Comparison of ENCODE assay signal across 12 mouse cellular contexts in the genomic region with DNA sequence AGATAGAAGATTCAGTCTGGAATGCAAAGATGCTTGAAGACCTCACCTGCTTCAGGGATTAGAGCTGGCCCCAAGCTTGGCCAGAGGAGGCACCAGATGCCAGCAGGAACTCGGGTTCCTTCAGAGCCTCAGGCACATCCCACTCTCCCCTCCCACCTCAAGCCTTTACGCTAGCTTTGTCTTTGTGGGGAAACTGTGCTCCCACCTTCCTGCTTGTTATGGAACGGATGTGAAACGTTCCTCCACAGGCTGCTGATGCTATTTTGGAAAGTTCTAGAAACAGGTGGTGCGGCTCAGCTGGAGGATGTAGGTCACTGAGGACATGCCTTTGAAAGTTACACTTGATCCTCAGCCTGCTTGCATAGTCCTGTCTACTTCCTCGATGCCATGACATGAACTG.
"Had no signal": no experiment of that assay in that cellular context is flagged by ENCODE, and none has a peak within 500 bp of the region (broad histone marks: within the 10 kb centered on the region; RNA-seq: fewer than 3 reads in every experiment).

No protein-coding gene starts in this region.

- ATAC-seq: liver, embryonic 12.5 days had no signal

- H3K36me3 ChIP-seq: limb, embryonic 15.5 days; liver, embryonic 12.5 days; midbrain, embryonic 10.5 days; neural tube, embryonic 15.5 days had no signal

- H3K27ac ChIP-seq: limb, embryonic 15.5 days; liver, embryonic 12.5 days; midbrain, embryonic 10.5 days; neural tube, embryonic 15.5 days had no signal

- H3K9me3 ChIP-seq: limb, embryonic 15.5 days; liver, embryonic 12.5 days; midbrain, embryonic 10.5 days had no signal

- H3K4me1 ChIP-seq: limb, embryonic 15.5 days; liver, embryonic 12.5 days had no signal

- H3K4me3 ChIP-seq: limb, embryonic 15.5 days; liver, embryonic 12.5 days; midbrain, embryonic 10.5 days; myocyte; neural tube, embryonic 15.5 days had no signal

- DNase-seq: kidney, adult 11 months; kidney, postnatal 14 days; lung, embryonic 14.5 days; lung, postnatal 10 days; lung, postnatal 4 days; midbrain, embryonic 14.5 days; thymus, postnatal 4 days had no signal

- H3K4me2 ChIP-seq: limb, embryonic 15.5 days; liver, embryonic 12.5 days; lung, embryonic 14.5 days; neural tube, embryonic 15.5 days had no signal

- H3K9ac ChIP-seq: limb, embryonic 15.5 days; liver, embryonic 12.5 days; lung, embryonic 14.5 days; neural tube, embryonic 15.5 days had no signal

- H3K27me3 ChIP-seq: limb, embryonic 15.5 days; liver, embryonic 12.5 days; neural tube, embryonic 15.5 days had no signal
